Mouse (Mus musculus): ENCODE results near the gene Ano10.

DNA sequence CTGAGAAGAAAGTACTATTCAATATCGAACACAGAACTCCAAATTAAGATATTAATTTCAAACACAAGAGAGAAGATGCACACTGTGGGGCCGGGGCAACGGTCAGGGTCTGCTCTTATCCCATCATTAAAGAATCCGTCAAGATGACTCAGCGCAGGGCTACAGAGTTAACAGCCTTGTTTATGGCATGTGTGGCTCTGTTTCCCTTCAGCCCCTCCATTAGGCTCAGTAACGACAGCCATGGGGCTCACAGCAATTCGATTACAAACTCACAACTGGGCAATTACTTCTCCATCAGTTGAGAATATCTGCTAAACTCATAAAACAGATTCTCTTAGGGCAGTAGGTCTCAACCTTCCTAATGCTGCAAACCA, 60.3 kb downstream of the Ano10 start:
- no peak for TF ChIP-seq CTCF (IDR thresholded peaks at IDR 0.05; ENCODE audit: control insufficient read depth, insufficient read depth, low read length)
- no peak for TF ChIP-seq POLR2A (IDR thresholded peaks at IDR 0.05; ENCODE audit: borderline replicate concordance, control insufficient read depth, low read depth, low read length)

Measured in bone marrow, adult 2 months (tissue).